ENCODE assay signal across 14 mouse cellular contexts in the genomic region with DNA sequence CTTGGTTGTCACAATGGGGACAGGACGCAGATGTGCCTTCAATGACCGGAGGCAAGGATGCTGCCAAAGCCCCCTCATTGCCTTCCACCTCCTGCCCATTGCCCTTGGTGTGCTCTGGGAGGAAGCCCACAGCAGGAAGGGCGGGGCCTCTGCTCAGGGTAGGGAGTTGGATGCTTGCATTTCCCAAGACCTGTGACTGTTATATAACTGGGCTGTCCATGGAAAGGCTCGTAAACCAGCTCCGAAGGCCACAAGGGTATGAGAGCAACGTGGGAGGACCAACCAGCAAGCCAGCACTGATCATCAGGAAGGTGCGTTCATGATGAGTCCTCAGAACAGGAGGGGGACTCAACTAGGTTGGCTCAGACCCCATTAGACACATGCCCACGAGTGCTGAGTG. TPM values are rescaled to one million over a fixed set of nuclear protein-coding genes. Genes with fewer than 3 reads are reported as not detected.
"Had no signal": no experiment of that assay in that cellular context is flagged by ENCODE, and none has a peak within 500 bp of the region (broad histone marks: within the 10 kb centered on the region; RNA-seq: fewer than 3 reads in every experiment).

No protein-coding gene starts in this region.

- DNase-seq: forebrain, postnatal 0 days; gastrocnemius, postnatal 36 days; heart, postnatal 14 days; kidney, adult 11 months; kidney, adult 2 months; kidney, adult 9 months; kidney, postnatal 14 days; kidney, postnatal 36 days; layer of hippocampus, adult 9-11 months; layer of hippocampus, postnatal 36 days; left cerebral cortex, postnatal 4 days had no signal

RNA-seq across cellular contexts. Expression of a gene that starts 5.0 kb away (rescaled TPM):
- total RNA-seq: hematopoietic stem cell, adult 5-6 weeks had no signal

RNA-seq across cellular contexts. Expression of a gene that starts 50.0 kb away (rescaled TPM):
- total RNA-seq: gastrocnemius, postnatal 36 days; heart, postnatal 14 days; heart, postnatal 36 days; hematopoietic stem cell, adult 5-6 weeks; liver, adult 2 months had no signal
